Mouse (Mus musculus) liver, embryonic 18 days (tissue): ENCODE measurements around the gene Wipi1. TPM values are rescaled to one million over a fixed set of nuclear protein-coding genes. Genes with fewer than 3 reads are reported as not detected.

Source experiments
- polyA plus RNA-seq: library from polyadenylated mRNA; depleted of rRNA; stranded (reverse); fragments of >200 nt; gene quantifications from 2 replicates; pipeline ENCODE4 v1.2.3, GENCODE M21; 2012; rRNA removed

The Wipi1 gene
- polyA plus RNA-seq: 8.3 and 8.9 TPM in 2 replicates

DNA sequence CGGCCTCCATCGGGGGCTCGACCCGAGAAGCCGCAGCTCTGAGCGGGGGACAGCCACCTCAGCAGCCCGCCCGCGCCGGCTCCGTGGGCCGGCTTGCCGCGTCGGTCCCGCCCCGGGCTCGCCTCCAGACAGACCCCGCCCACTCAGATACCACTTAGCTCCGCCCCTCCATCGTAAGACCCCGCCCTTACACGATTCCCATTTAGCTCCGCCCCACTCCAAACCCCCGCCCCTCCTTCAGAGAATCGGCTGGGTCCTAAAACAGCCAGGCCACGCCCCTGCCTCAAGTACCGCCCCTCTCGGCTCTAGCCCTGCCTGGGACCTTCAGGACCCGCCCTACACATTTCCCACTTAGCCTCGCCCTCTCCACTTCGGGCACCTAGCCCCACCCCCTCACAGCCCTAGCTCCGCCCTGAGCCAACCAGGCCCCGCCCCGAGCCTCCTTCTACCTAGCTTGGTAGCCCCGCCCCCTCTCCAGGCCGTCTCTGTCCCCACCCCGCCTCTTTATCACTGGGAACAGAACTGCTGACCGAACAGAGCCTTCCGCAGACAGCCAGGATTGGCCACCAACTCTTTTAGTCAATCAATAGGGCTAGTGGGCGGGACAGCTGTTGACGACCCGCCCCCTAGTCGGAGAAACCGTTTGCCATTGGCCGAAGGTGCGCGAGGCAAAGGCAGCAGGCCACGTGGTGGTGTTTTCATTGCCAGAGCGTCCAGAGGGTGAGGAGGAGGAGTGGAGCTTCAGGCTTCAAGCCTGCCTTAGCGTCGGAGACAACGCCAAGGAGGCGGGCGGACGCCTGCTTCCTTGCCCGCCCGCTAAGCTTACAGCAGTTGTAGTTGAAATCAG lies at the start of gene Wipi1:
Gene Wipi1, minus strand, starts transcription at position 665 of the 847 bp plus-strand sequence.

GRCm38 (mm10) chr11:109649206-109649605 lies 37.4 kb upstream of the Wipi1 start, which contains the start of gene Prkar1a:
TSS of gene Prkar1a (plus strand) at chr11:109649405.

Other genes starting within 250 kb of the Wipi1 start
- gene Gna13, start 249.1 kb downstream of the Wipi1 start, polyA plus RNA-seq: 12.8 and 13.2 TPM in 2 replicates
- not detected in 2 replicates for gene 9930022D16Rik, start 198.1 kb downstream of the Wipi1 start, polyA plus RNA-seq
- gene Amz2, start 186.0 kb downstream of the Wipi1 start, polyA plus RNA-seq: 12.7 and 12.8 TPM in 2 replicates
- gene Arsg, start 138.6 kb downstream of the Wipi1 start, polyA plus RNA-seq: 4.1 and 5.6 TPM in 2 replicates
- gene Slc16a6, start 138.4 kb downstream of the Wipi1 start, polyA plus RNA-seq: 3.3 and 4.0 TPM in 2 replicates
- gene Prkar1a, start 37.4 kb upstream of the Wipi1 start, polyA plus RNA-seq: 48.5 and 51.0 TPM in 2 replicates
- gene Fam20a, start 110.3 kb upstream of the Wipi1 start, polyA plus RNA-seq: 10.8 and 12.5 TPM in 2 replicates
- 1.3 TPM in 2 replicates for gene 1700012B07Rik, start 216.1 kb upstream of the Wipi1 start, polyA plus RNA-seq